Mouse (Mus musculus): ENCODE measurements around the gene Gm18336. TPM values are rescaled to one million over a fixed set of nuclear protein-coding genes. Genes with fewer than 3 reads are reported as not detected.

Gene Gm18336
- polyA plus RNA-seq, 1 experiment from 2014 or later, result not detected

DNA sequence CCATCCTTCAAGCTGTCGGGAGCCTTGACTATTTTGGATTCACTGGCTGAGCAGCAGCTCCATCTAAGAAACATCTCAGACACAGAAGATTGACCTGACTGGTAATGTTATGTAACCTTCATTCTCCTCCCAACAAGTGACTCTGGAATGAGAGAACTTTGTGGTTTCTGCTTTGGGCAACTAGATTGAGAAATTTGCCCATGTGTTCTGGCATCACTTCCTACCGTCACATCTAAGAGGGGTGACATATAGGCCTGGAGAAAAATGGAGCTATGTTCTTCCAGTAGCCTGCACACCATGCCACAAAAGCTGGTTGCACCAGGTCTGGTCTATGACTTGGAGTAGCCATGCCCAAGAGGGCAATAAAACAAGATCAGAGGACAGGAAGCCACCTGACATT is 42.4 kb downstream of the Gm18336 start:
- Histone ChIP-seq H3K79me2 (ENCODE audit: inconsistent target) (no peaks in the 10 kb centered on the region), H3K4me3 (ENCODE audit: inconsistent target) (no peak overlapping the region), H3K36me3 (ENCODE audit: inconsistent target) (peaks cover 13% of the 10 kb centered on the region; the same call in 1 of the 2 replicates), H3K27ac (peak overlapping the region; percentile 46)
- WGBS (ENCODE audit: missing documents), result 63% methylated on average over 2 of the region's 2 CpGs

Other genes with a start within 250 kb of the Gm18336 start
- gene Xlr5b, start 249.9 kb downstream of the Gm18336 start, polyA plus RNA-seq (2018), result not detected in 3 replicates
- not detected in 3 replicates for gene DXBay18, start 249.3 kb downstream of the Gm18336 start, polyA plus RNA-seq (2018)
- gene Spin2d, start 221.7 kb downstream of the Gm18336 start, polyA plus RNA-seq (2018), result not detected in 3 replicates
- gene Xlr3b, start 206.5 kb downstream of the Gm18336 start, polyA plus RNA-seq (2018), result 1.6 to 2.5 TPM (median 1.8 TPM) in 3 replicates
- 3.1 to 6.6 TPM (median 5.2 TPM) in 3 replicates for gene Xlr4b, start 184.4 kb downstream of the Gm18336 start, polyA plus RNA-seq (2018)
- 1.2 to 3.4 TPM (median 2.6 TPM) in 3 replicates for gene F8a, start 170.4 kb downstream of the Gm18336 start, polyA plus RNA-seq (2018)
- gene Xlr4c, start 155.6 kb downstream of the Gm18336 start, polyA plus RNA-seq (2018), result 0.25 to 0.36 TPM (median 0.29 TPM) in 3 replicates
- not detected in 3 replicates for gene Xlr3c, start 133.3 kb downstream of the Gm18336 start, polyA plus RNA-seq (2018)
- not detected in 3 replicates for gene Xlr5a, start 105.8 kb downstream of the Gm18336 start, polyA plus RNA-seq (2018)
- gene Xlr5c, start 105.8 kb downstream of the Gm18336 start, polyA plus RNA-seq (2018), result not detected in 3 replicates
- not detected in 3 replicates for gene Gm45015, start 61.9 kb downstream of the Gm18336 start, polyA plus RNA-seq (2018)
- gene Zfp275, start 56.1 kb downstream of the Gm18336 start, polyA plus RNA-seq (2018), result 6.6 to 8.1 TPM (median 7.9 TPM) in 3 replicates
- gene Zfp92, start 12.4 kb upstream of the Gm18336 start, polyA plus RNA-seq (2018), result not detected in 3 replicates
- gene Trex2, start 36.6 kb upstream of the Gm18336 start, polyA plus RNA-seq (2018), result not detected in 3 replicates
- 7.9 to 15.4 TPM (median 9.0 TPM) in 3 replicates for gene Haus7, start 60.3 kb upstream of the Gm18336 start, polyA plus RNA-seq (2018)
- gene Bgn, start 84.9 kb upstream of the Gm18336 start, polyA plus RNA-seq (2018), result 0.19 to 1.3 TPM (median 0.98 TPM) in 3 replicates
- 0.04 TPM in 1 of 3 replicates, not detected in the others for gene Atp2b3, start 104.3 kb upstream of the Gm18336 start, polyA plus RNA-seq (2018)
- 0.59 to 1.1 TPM (median 1.1 TPM) in 3 replicates for gene Dusp9, start 240.7 kb upstream of the Gm18336 start, polyA plus RNA-seq (2018)

Measured in macrophage (primary cell).